Mouse (Mus musculus): ENCODE results near the gene Gjb3. TPM values are rescaled to one million over a fixed set of nuclear protein-coding genes. Genes with fewer than 3 reads are reported as not detected.

Gene Gjb3
- total and polyA plus RNA-seq, 2 experiments = not detected

GRCm38 (mm10) chr4:127371546-127371945 lies 40.9 kb upstream of the Gjb3 start:
- no peak for DNase-seq (ENCODE audit: extremely low read depth, low read depth, low spot score)
- 70% methylated on average over 5 of the region's 5 CpGs for WGBS
- Histone ChIP-seq H3K36me3 (ENCODE audit: control insufficient read depth, insufficient read depth, low read length) (no peaks in the 10 kb centered on the region), H3K79me2 (ENCODE audit: control insufficient read depth, insufficient read depth, low read length) (no peaks in the 10 kb centered on the region), H3K27ac (replicated peaks; ENCODE audit: insufficient read depth, low read depth, low read length) (no peak overlapping the region), H3K9ac (ENCODE audit: low read depth, low read length) (no peak overlapping the region), H3K4me3 (ENCODE audit: insufficient read depth, low read depth, low read length) (no peak overlapping the region), H3K27me3 (ENCODE audit: control insufficient read depth, insufficient read depth, low read length) (no peaks in the 10 kb centered on the region), H3K4me1 (ENCODE audit: control insufficient read depth, insufficient read depth, low read length) (no peaks in the 10 kb centered on the region)
- no peak for TF ChIP-seq CTCF (IDR thresholded peaks at IDR 0.05; ENCODE audit: low read depth, low read length)
- no peak for TF ChIP-seq POLR2A (IDR thresholded peaks at IDR 0.05; ENCODE audit: extremely low read depth, insufficient read depth, low read length)

GRCm38 (mm10) chr4:127370447-127370846 lies 39.8 kb upstream of the Gjb3 start:
- no peak overlapping the region for H3K27ac ChIP-seq (replicated peaks; ENCODE audit: insufficient read depth, low read depth, low read length)
- H3K27me3 ChIP-seq (ENCODE audit: control insufficient read depth, insufficient read depth, low read length) = no peaks in the 10 kb centered on the region
- H3K9ac ChIP-seq (ENCODE audit: low read depth, low read length) = no peak overlapping the region
- no peak for DNase-seq (ENCODE audit: extremely low read depth, low read depth, low spot score)
- no peaks in the 10 kb centered on the region for H3K36me3 ChIP-seq (ENCODE audit: control insufficient read depth, insufficient read depth, low read length)
- TF ChIP-seq POLR2A (IDR thresholded peaks at IDR 0.05; ENCODE audit: extremely low read depth, insufficient read depth, low read length) (no peak), CTCF (IDR thresholded peaks at IDR 0.05; ENCODE audit: low read depth, low read length) (peak; percentile 30; the same call in 1 of the 2 replicates)
- no peak overlapping the region for H3K4me3 ChIP-seq (ENCODE audit: insufficient read depth, low read depth, low read length)
- H3K4me1 ChIP-seq (ENCODE audit: control insufficient read depth, insufficient read depth, low read length) = no peaks in the 10 kb centered on the region
- WGBS = 58% methylated on average over 2 of the region's 2 CpGs
- H3K79me2 ChIP-seq (ENCODE audit: control insufficient read depth, insufficient read depth, low read length) = no peaks in the 10 kb centered on the region

- H3K27ac ChIP-seq (replicated peaks; ENCODE audit: insufficient read depth, low read depth, low read length) = no peak overlapping the region
- H3K9ac ChIP-seq (ENCODE audit: low read depth, low read length) = no peak overlapping the region
- 29% methylated on average over 13 of the region's 13 CpGs for WGBS
- H3K36me3 ChIP-seq (ENCODE audit: control insufficient read depth, insufficient read depth, low read length) = no peaks in the 10 kb centered on the region
- no peaks in the 10 kb centered on the region for H3K79me2 ChIP-seq (ENCODE audit: control insufficient read depth, insufficient read depth, low read length)
- no peak overlapping the region for H3K4me3 ChIP-seq (ENCODE audit: insufficient read depth, low read depth, low read length)
- no peaks in the 10 kb centered on the region for H3K27me3 ChIP-seq (ENCODE audit: control insufficient read depth, insufficient read depth, low read length)
- TF ChIP-seq POLR2A (IDR thresholded peaks at IDR 0.05; ENCODE audit: extremely low read depth, insufficient read depth, low read length) (no peak), CTCF (IDR thresholded peaks at IDR 0.05; ENCODE audit: low read depth, low read length) (peak; percentile 99)
- H3K4me1 ChIP-seq (ENCODE audit: control insufficient read depth, insufficient read depth, low read length) = no peaks in the 10 kb centered on the region
- DNase-seq (ENCODE audit: extremely low read depth, low read depth, low spot score) = peak; percentile 14
These were observed 37.8 kb upstream of the Gjb3 start for GRCm38 (mm10) chr4:127368379-127368973.

GRCm38 (mm10) chr4:127365834-127366233 lies 35.2 kb upstream of the Gjb3 start:
- H3K79me2 ChIP-seq (ENCODE audit: control insufficient read depth, insufficient read depth, low read length) = no peaks in the 10 kb centered on the region
- TF ChIP-seq POLR2A (IDR thresholded peaks at IDR 0.05; ENCODE audit: extremely low read depth, insufficient read depth, low read length) (no peak), CTCF (IDR thresholded peaks at IDR 0.05; ENCODE audit: low read depth, low read length) (no peak)
- no peak for DNase-seq (ENCODE audit: extremely low read depth, low read depth, low spot score)
- H3K27ac ChIP-seq (replicated peaks; ENCODE audit: insufficient read depth, low read depth, low read length) = no peak overlapping the region
- H3K9ac ChIP-seq (ENCODE audit: low read depth, low read length) = no peak overlapping the region
- H3K4me1 ChIP-seq (ENCODE audit: control insufficient read depth, insufficient read depth, low read length) = no peaks in the 10 kb centered on the region
- WGBS = 26% methylated on average over 4 of the region's 4 CpGs
- no peak overlapping the region for H3K4me3 ChIP-seq (ENCODE audit: insufficient read depth, low read depth, low read length)
- no peaks in the 10 kb centered on the region for H3K36me3 ChIP-seq (ENCODE audit: control insufficient read depth, insufficient read depth, low read length)
- no peaks in the 10 kb centered on the region for H3K27me3 ChIP-seq (ENCODE audit: control insufficient read depth, insufficient read depth, low read length)

GRCm38 (mm10) chr4:127365433-127365832 lies 34.8 kb upstream of the Gjb3 start:
- Histone ChIP-seq H3K27ac (replicated peaks; ENCODE audit: insufficient read depth, low read depth, low read length) (no peak overlapping the region), H3K4me3 (ENCODE audit: insufficient read depth, low read depth, low read length) (no peak overlapping the region), H3K4me1 (ENCODE audit: control insufficient read depth, insufficient read depth, low read length) (no peaks in the 10 kb centered on the region), H3K27me3 (ENCODE audit: control insufficient read depth, insufficient read depth, low read length) (no peaks in the 10 kb centered on the region), H3K9ac (ENCODE audit: low read depth, low read length) (no peak overlapping the region), H3K79me2 (ENCODE audit: control insufficient read depth, insufficient read depth, low read length) (no peaks in the 10 kb centered on the region), H3K36me3 (ENCODE audit: control insufficient read depth, insufficient read depth, low read length) (no peaks in the 10 kb centered on the region)
- TF ChIP-seq POLR2A (IDR thresholded peaks at IDR 0.05; ENCODE audit: extremely low read depth, insufficient read depth, low read length) (no peak), CTCF (IDR thresholded peaks at IDR 0.05; ENCODE audit: low read depth, low read length) (no peak)
- DNase-seq (ENCODE audit: extremely low read depth, low read depth, low spot score) = no peak
- WGBS = 26% methylated on average over 5 of the region's 5 CpGs

- no peak for TF ChIP-seq CTCF (IDR thresholded peaks at IDR 0.05; ENCODE audit: low read depth, low read length)
- TF ChIP-seq POLR2A (IDR thresholded peaks at IDR 0.05; ENCODE audit: extremely low read depth, insufficient read depth, low read length) = no peak
- H3K4me3 ChIP-seq (ENCODE audit: insufficient read depth, low read depth, low read length) = no peak overlapping the region
- no peaks in the 10 kb centered on the region for H3K36me3 ChIP-seq (ENCODE audit: control insufficient read depth, insufficient read depth, low read length)
- WGBS = 63% methylated on average over 6 of the region's 6 CpGs
- no peaks in the 10 kb centered on the region for H3K27me3 ChIP-seq (ENCODE audit: control insufficient read depth, insufficient read depth, low read length)
- H3K4me1 ChIP-seq (ENCODE audit: control insufficient read depth, insufficient read depth, low read length) = no peaks in the 10 kb centered on the region
- no peak overlapping the region for H3K27ac ChIP-seq (replicated peaks; ENCODE audit: insufficient read depth, low read depth, low read length)
- no peak for DNase-seq (ENCODE audit: extremely low read depth, low read depth, low spot score)
- no peak overlapping the region for H3K9ac ChIP-seq (ENCODE audit: low read depth, low read length)
- H3K79me2 ChIP-seq (ENCODE audit: control insufficient read depth, insufficient read depth, low read length) = no peaks in the 10 kb centered on the region
These were observed 33.8 kb upstream of the Gjb3 start for GRCm38 (mm10) chr4:127364431-127364830.
